Mouse (Mus musculus): Measurements from ENCODE around the gene Zfp991. TPM values are rescaled to one million over a fixed set of nuclear protein-coding genes. Genes with fewer than 3 reads are reported as not detected.
"Not testable (repeated sequence)": the region's sequence is repeated elsewhere in the genome, so short reads cannot be mapped to it uniquely, and the experiment has no call there.

The Zfp991 gene
- polyA plus RNA-seq, 1 experiment, result 38.5 TPM

DNA sequence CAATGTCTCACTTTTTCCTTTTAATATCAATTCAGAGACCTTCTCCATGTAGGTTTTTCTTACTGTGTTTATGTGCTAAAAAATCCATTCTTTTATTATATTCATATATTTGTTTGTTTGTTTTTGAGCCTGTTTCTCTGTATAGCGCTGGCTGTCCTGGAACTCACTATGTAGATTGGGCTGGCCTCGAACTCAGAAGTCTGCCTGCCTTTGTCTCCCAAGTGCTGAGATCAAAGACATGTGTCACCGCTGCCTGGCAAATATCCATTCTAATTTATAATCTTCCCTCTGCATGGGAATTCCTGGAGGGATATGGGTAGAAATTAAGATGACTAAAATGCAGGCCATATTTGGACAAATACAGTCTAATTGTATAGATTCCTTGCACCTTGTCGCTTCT lies 85.8 kb downstream of the Zfp991 start:
- not testable (repeated sequence) for H3K4me3 ChIP-seq (ENCODE audit: insufficient read depth, low read length); H3K27ac ChIP-seq (ENCODE audit: insufficient read depth, low read depth, low read length); H3K4me1 ChIP-seq (ENCODE audit: control insufficient read depth, insufficient read depth, low read length)

DNA sequence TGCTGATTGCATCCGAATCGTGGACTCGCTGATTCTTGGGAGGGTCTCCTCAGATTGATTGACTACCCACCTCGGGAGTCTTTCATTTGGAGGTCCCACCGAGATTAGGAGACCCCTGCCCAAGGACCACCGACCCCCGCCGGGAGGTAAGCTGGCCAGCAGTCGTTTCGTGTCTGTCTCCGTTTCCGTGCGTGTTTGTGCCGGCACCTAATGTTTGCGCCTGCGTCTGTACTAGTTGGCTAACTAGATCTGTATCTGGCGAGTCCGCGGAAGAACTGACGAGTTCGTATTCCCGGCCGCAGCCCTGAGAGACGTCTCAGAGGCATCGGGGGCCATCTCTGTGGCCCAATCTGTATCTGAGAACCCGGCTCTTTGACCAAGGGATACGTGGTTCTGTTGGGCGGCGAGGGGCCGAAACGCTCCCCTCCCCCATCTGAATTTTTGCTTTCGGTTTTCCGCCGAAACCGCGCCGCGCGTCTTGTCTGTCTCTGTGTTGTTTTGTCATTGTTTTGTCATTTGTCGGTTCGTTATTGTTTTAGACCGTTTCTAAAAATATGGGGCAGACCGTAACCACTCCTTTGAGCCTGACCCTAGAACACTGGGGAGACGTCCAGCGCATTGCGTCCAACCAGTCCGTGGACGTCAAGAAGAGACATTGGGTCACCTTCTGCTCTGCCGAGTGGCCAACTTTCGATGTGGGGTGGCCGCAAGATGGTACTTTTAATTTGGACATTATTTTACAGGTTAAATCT lies 87.7 kb downstream of the Zfp991 start:
- not testable (repeated sequence) for H3K4me1 ChIP-seq (ENCODE audit: control insufficient read depth, insufficient read depth, low read length); H3K27ac ChIP-seq (ENCODE audit: insufficient read depth, low read depth, low read length)
- peak overlapping the region; percentile 47 for H3K4me3 ChIP-seq (ENCODE audit: insufficient read depth, low read length)

DNA sequence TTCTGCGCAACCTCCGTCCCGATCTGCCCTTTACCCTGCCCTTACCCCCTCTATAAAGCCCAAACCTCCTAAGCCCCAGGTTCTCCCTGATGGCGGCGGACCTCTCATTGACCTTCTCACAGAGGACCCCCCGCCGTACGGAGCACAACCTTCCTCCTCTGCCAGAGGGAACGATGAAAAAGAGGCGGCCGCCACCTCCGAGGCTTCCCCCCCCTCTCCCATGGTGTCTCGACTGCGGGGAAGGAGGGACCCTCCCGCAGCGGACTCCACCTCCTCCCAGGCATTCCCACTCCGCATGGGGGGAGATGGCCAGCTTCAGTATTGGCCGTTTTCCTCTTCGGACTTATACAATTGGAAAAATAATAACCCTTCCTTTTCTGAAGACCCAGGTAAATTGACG lies 88.4 kb downstream of the Zfp991 start:
- not testable (repeated sequence) for H3K4me1 ChIP-seq (ENCODE audit: control insufficient read depth, insufficient read depth, low read length); H3K27ac ChIP-seq (ENCODE audit: insufficient read depth, low read depth, low read length); H3K4me3 ChIP-seq (ENCODE audit: insufficient read depth, low read length)

DNA sequence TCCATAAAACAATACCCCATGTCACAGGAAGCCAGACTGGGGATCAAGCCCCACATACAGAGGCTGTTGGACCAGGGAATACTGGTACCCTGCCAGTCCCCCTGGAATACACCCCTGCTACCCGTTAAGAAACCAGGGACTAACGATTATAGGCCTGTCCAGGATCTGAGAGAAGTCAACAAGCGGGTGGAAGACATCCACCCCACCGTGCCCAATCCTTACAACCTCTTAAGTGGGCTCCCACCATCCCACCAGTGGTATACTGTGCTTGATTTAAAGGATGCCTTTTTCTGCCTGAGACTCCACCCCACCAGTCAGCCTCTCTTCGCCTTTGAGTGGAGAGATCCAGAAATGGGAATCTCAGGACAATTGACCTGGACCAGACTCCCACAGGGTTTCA lies 90.2 kb downstream of the Zfp991 start:
- H3K4me1 ChIP-seq (ENCODE audit: control insufficient read depth, insufficient read depth, low read length); H3K4me3 ChIP-seq (ENCODE audit: insufficient read depth, low read length); H3K27ac ChIP-seq (ENCODE audit: insufficient read depth, low read depth, low read length): not testable (repeated sequence)

DNA sequence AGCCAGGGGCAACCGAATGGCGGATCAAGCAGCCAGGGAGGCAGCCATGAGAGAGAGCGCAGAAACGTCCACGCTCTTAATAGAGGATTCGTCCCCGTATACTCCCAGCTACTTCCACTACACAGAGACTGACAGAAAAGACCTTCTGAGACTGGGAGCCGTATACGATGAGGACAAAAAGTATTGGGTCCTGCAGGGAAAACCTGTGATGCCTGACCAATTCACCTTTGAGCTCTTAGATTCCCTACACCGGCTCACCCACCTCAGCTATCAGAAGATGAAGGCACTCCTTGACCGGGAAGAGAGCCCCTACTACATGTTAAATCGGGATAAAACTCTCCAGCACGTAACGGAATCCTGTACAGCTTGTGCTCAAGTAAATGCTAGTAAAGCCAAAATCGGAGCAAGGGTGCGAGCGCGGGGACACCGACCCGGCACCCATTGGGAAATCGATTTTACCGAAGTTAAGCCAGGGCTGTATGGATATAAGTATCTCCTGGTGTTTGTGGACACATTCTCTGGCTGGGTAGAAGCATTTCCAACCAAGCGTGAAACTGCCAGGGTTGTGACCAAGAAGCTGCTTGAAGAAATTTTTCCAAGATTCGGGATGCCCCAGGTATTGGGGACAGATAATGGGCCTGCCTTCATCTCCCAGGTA lies 92.1 kb downstream of the Zfp991 start:
- not testable (repeated sequence) for H3K4me1 ChIP-seq (ENCODE audit: control insufficient read depth, insufficient read depth, low read length); H3K4me3 ChIP-seq (ENCODE audit: insufficient read depth, low read length); H3K27ac ChIP-seq (ENCODE audit: insufficient read depth, low read depth, low read length)

DNA sequence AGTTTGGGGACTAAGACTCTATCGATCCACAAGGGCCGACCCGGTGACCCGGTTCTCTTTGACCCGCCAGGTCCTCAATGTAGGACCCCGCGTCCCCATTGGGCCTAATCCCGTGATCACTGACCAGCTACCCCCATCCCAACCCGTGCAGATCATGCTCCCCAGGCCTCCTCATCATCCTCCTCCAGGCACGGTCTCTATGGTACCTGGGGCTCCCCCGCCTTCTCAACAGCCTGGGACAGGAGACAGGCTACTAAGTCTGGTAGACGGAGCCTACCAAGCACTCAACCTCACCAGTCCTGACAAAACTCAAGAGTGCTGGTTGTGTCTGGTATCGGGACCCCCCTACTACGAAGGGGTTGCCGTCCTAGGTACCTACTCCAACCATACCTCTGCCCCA lies 93.8 kb downstream of the Zfp991 start:
- not testable (repeated sequence) for H3K27ac ChIP-seq (ENCODE audit: insufficient read depth, low read depth, low read length); H3K4me1 ChIP-seq (ENCODE audit: control insufficient read depth, insufficient read depth, low read length); H3K4me3 ChIP-seq (ENCODE audit: insufficient read depth, low read length)

DNA sequence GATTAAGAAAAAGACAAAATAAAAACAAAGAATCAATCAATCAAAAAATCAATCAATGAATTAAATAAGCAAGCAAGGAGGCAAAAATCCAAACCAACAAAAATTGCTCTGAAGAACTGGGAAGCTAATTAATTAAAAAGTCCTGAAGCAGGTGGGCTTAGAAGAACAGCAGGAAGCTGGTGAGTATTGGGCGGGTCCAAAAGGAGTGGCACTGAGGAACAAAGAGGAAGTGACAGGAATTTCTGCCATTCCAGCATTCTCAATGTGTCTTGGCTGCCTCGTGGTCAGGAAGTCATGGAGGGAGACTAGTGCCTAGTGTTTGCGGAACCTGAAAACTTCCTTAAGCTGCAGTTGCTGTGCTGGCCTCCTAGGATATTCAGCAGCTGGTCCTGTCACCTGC lies 98.2 kb downstream of the Zfp991 start:
- H3K27ac ChIP-seq (ENCODE audit: insufficient read depth, low read depth, low read length); H3K4me1 ChIP-seq (ENCODE audit: control insufficient read depth, insufficient read depth, low read length); H3K4me3 ChIP-seq (ENCODE audit: insufficient read depth, low read length): not testable (repeated sequence)

Other genes starting within 250 kb of the Zfp991 start
- gene Gm21411, start 222.4 kb upstream of the Zfp991 start, polyA plus RNA-seq (2012; ENCODE audit: insufficient read depth, insufficient read length, missing spikeins), result not detected in 2 replicates
- 3.9 and 5.0 TPM in 2 replicates for gene Zfp989, start 160.1 kb upstream of the Zfp991 start, polyA plus RNA-seq (2012; ENCODE audit: insufficient read depth, insufficient read length, missing spikeins)
- 4.0 TPM in 1 of 2 replicates, not detected in the other for gene Rex2, start 110.2 kb upstream of the Zfp991 start, polyA plus RNA-seq (2012; ENCODE audit: insufficient read depth, insufficient read length, missing spikeins)
- gene Zfp988, start 173.6 kb downstream of the Zfp991 start, polyA plus RNA-seq (2012; ENCODE audit: insufficient read depth, insufficient read length, missing spikeins), result not detected in 2 replicates
- gene Zfp978, start 229.3 kb downstream of the Zfp991 start, polyA plus RNA-seq (2012; ENCODE audit: insufficient read depth, insufficient read length, missing spikeins), result 0.85 TPM in 1 of 2 replicates, not detected in the other

Data from bone marrow macrophage, adult 2 months (primary cell).